Mouse (Mus musculus) T-helper 17 cell (primary cell): ENCODE measurements around the gene Ugt1a2.

Experiments used
- in situ Hi-C, 2 experiments: fragments of 300-600 bp; cut with MboI, MseI; formaldehyde crosslinking; loops; 1 replicate in 1 of 2; 2 replicates in 1 of 2; pipeline ENCODE4 v1.15.1; 2025; ENCODE audit warnings: high pct_unique_total_duplicates in 2 of 2

The Ugt1a2 gene

GRCm38 (mm10) chr1:88255989-88256754 is 55.8 kb downstream of the Ugt1a2 start:
- in situ Hi-C loops: no loop called here

- in situ Hi-C loops: no loop called here
Measured at GRCm38 (mm10) chr1:88256886-88257663, 56.7 kb downstream of the Ugt1a2 start.

- in situ Hi-C loops: no loop called here
Measured at GRCm38 (mm10) chr1:88257681-88258080, 57.3 kb downstream of the Ugt1a2 start.

- in situ Hi-C loops: no loop called here
Measured at GRCm38 (mm10) chr1:88258361-88258760, 58.0 kb downstream of the Ugt1a2 start.

- in situ Hi-C loops: no loop called here
Measured at GRCm38 (mm10) chr1:88258881-88259642, 58.7 kb downstream of the Ugt1a2 start.

- in situ Hi-C loops: no loop called here
Measured at GRCm38 (mm10) chr1:88259643-88260024, 59.2 kb downstream of the Ugt1a2 start.

GRCm38 (mm10) chr1:88260114-88260513 is 59.7 kb downstream of the Ugt1a2 start:
- in situ Hi-C loops: no loop called here

- in situ Hi-C loops: no loop called here
Measured at GRCm38 (mm10) chr1:88260604-88261377, 60.4 kb downstream of the Ugt1a2 start.

GRCm38 (mm10) chr1:88261706-88262105 is 61.3 kb downstream of the Ugt1a2 start:
- in situ Hi-C loops: no loop called here

- in situ Hi-C loops: no loop called here
Measured at GRCm38 (mm10) chr1:88262255-88262654, 61.9 kb downstream of the Ugt1a2 start.

GRCm38 (mm10) chr1:88262961-88263360 is 62.6 kb downstream of the Ugt1a2 start:
- in situ Hi-C loops: no loop called here

GRCm38 (mm10) chr1:88263778-88264177 is 63.4 kb downstream of the Ugt1a2 start:
- in situ Hi-C loops: no loop called here

GRCm38 (mm10) chr1:88264237-88264868 is 64.0 kb downstream of the Ugt1a2 start:
- in situ Hi-C loops: no loop called here

- in situ Hi-C loops: no loop called here
Measured at GRCm38 (mm10) chr1:88264869-88265240, 64.5 kb downstream of the Ugt1a2 start.

- in situ Hi-C loops: no loop called here
Measured at GRCm38 (mm10) chr1:88266123-88266522, 65.7 kb downstream of the Ugt1a2 start.

GRCm38 (mm10) chr1:88267489-88267888 is 67.1 kb downstream of the Ugt1a2 start:
- in situ Hi-C loops: no loop called here

GRCm38 (mm10) chr1:88268070-88268469 is 67.7 kb downstream of the Ugt1a2 start:
- in situ Hi-C loops: no loop called here
